Mouse (Mus musculus): ENCODE measurements around the gene Clasp1. TPM values are rescaled to one million over a fixed set of nuclear protein-coding genes. Genes with fewer than 3 reads are reported as not detected.

The Clasp1 gene
- 24.0 and 24.9 TPM in 2 replicates for polyA plus RNA-seq (2015; fragmentation: Nextera tagmentation; extraction: Ambion mirVana)

DNA sequence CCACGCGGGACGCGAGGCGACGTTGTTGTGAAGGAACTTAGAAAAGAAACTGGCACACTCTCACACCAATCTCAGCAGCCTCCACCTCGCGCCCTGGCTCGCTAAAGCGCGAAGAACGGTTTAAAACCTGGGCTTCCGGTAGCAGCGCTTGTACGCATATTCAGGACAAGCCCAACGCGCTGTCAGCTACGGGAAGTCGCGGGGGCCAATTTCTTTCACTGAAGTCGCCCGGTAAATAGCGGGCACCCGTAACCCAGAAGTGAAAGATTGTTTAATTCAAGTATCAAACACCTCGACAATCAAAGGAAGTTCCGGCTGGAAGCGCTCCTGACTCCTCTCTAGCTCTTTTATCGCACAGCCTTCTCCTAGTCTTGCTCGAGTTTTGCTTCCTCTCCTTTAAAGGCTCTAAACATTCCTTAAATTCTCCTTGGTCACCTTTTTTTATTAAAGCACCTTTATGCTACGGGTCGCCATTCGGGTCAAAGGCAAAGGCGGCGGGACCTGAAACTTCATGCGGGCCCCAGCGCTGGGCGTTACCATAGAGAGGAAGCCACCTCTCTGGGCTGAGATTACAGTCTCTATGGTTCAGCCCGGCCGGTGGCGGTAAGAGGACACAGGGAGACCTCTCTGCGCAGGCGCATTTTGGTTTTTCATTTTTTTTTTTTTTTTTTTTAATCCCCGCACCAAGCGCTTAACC lies at the start of gene Clasp1:
Gene Clasp1, plus strand, starts transcription at position 302 of the 697 bp plus-strand sequence.
- peak; percentile 98 for ATAC-seq
- Histone ChIP-seq H3K9ac (ENCODE audit: low read depth, low read length) (peak within 1 kb of the TSS; percentile 95), H3K4me3 (ENCODE audit: low read length) (peak within 1 kb of the TSS; percentile 98), H3K4me2 (ENCODE audit: low read depth, low read length) (peak within 1 kb of the TSS; percentile 72), H3K9me3 (ENCODE audit: control insufficient read depth, low read length) (no peaks in the 10 kb centered on the region), H3K36me3 (ENCODE audit: control insufficient read depth, insufficient read depth, low read length) (no peaks in the 10 kb centered on the region), H3K27ac (ENCODE audit: low read length) (peak within 1 kb of the TSS; percentile 95), H3K27me3 (replicated peaks; ENCODE audit: control insufficient read depth, insufficient read depth, low read length) (no peaks in the 10 kb centered on the region), H3K4me1 (ENCODE audit: control insufficient read depth, insufficient read depth, low read length) (no peaks in the 10 kb centered on the region)
- under 1% methylated on average over 44 of the region's 44 CpGs for WGBS

DNA sequence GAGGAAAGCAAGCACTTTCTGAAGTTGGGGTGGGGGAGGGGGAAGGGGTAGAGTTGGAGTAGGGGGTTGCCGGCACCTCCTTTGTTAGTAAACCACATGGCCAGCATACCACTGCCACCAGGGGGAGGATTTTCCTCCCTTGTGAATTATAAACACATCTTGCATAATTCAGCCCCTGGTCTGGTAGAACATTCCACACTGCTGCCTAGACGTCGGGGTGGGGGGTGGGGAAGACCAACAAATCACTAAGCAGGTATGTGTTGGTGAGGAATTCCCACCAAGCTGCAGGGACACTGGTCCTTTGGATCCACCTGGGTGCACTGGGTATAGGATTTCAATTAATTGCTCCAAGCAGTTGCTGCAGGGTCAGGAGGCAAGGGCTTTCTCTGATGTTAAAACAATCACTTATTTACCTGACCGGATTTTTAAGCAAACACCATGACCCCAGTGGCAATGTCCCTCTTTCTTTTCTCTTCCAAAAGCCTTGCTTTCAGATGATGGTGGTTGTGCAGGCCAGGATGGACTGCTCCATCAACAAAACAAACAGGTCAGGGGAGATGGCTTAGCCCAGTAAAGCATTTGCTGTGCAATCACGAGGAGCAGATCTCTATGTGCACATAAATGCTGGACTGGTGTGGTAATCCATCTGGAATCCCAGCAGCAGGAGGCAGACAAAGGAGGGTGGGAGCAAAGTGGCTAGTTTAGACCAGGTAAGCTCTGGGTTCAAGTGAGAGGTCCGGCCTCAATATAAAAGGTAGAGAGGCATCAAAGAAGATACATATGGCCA lies 45.0 kb upstream of the Clasp1 start:
- Histone ChIP-seq H3K4me3 (ENCODE audit: low read length) (no peak overlapping the region), H3K27ac (ENCODE audit: low read length) (no peak overlapping the region)
- no peak for ATAC-seq

DNA sequence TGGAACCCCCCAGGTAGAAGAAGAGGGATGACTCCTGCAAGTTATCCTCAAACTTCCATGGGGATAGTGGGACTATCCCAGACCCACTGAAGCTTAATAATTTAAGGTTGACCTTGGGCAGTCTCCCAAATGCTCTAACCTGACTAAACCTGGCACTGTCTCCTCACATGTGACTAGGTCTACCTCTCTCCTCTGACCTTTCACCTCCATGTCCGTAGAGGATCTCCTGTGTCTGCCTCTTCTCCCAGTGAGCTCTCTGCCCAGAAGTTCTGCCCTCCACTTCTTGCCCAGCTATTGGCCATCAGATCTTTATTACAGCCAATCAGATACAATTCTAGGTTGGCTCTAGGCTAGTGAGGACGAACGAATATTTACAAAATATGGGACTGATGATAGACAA lies 38.9 kb upstream of the Clasp1 start:
- no peak for ATAC-seq
- no peaks in the 10 kb centered on the region for H3K4me1 ChIP-seq (ENCODE audit: control insufficient read depth, insufficient read depth, low read length)
- no peak overlapping the region for H3K4me2 ChIP-seq (ENCODE audit: low read depth, low read length)
- no peaks in the 10 kb centered on the region for H3K36me3 ChIP-seq (ENCODE audit: control insufficient read depth, insufficient read depth, low read length)
- no peaks in the 10 kb centered on the region for H3K27me3 ChIP-seq (replicated peaks; ENCODE audit: control insufficient read depth, insufficient read depth, low read length)
- no peak overlapping the region for H3K4me3 ChIP-seq (ENCODE audit: low read length)
- 75% methylated on average over 3 of the region's 3 CpGs for WGBS
- H3K9me3 ChIP-seq (ENCODE audit: control insufficient read depth, low read length), result no peaks in the 10 kb centered on the region
- no peak overlapping the region for H3K27ac ChIP-seq (ENCODE audit: low read length)
- H3K9ac ChIP-seq (ENCODE audit: low read depth, low read length), result no peak overlapping the region

More for the DNA sequence above, 45.0 kb upstream of the Clasp1 start:
- Histone ChIP-seq H3K36me3 (ENCODE audit: control insufficient read depth, insufficient read depth, low read length) (no peaks in the 10 kb centered on the region), H3K27me3 (replicated peaks; ENCODE audit: control insufficient read depth, insufficient read depth, low read length) (no peaks in the 10 kb centered on the region), H3K9me3 (ENCODE audit: control insufficient read depth, low read length) (no peaks in the 10 kb centered on the region), H3K4me2 (ENCODE audit: low read depth, low read length) (no peak overlapping the region), H3K9ac (ENCODE audit: low read depth, low read length) (no peak overlapping the region), H3K4me1 (ENCODE audit: control insufficient read depth, insufficient read depth, low read length) (no peaks in the 10 kb centered on the region)
- WGBS, result 33% methylated on average over 6 of the region's 6 CpGs

DNA sequence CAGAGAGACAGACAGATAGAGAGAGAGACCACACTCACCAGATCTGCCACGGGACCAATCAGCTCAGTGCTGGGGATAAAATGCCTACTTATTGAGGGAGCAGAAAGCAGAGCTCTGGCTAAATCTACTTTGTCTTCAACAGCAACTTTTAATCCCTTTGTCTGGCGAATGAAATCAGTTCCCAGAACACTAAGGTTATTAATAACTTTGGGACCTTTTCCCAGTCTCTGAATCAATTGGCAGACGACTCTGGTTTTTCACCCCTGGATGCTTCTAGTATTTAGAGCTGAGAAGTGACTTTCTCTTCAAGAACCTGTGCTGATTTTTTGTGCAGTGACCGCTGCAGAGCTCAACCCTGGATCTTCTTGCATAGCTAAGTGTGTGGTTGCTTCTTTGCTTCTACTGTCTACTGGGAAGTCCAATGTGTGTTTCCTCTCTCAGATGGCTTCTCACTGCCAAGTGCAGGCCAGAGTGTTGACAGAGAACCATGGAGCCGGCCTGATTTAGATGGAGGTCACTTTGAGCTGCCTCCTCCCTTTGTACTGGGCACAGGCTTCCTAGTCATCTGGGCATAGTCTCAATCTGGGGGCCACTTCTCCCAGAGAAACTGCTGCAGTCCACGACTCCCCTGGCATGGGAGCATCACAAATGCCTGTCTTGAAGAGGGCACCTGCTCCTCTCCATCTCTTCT lies 29.6 kb upstream of the Clasp1 start:
- Histone ChIP-seq H3K4me3 (ENCODE audit: low read length) (no peak overlapping the region), H3K27me3 (replicated peaks; ENCODE audit: control insufficient read depth, insufficient read depth, low read length) (no peaks in the 10 kb centered on the region), H3K9me3 (ENCODE audit: control insufficient read depth, low read length) (no peaks in the 10 kb centered on the region), H3K4me1 (ENCODE audit: control insufficient read depth, insufficient read depth, low read length) (no peaks in the 10 kb centered on the region), H3K4me2 (ENCODE audit: low read depth, low read length) (no peak overlapping the region), H3K27ac (ENCODE audit: low read length) (no peak overlapping the region), H3K9ac (ENCODE audit: low read depth, low read length) (no peak overlapping the region), H3K36me3 (ENCODE audit: control insufficient read depth, insufficient read depth, low read length) (no peaks in the 10 kb centered on the region)
- no peak for ATAC-seq
- WGBS, result 72% methylated on average over 6 of the region's 6 CpGs

DNA sequence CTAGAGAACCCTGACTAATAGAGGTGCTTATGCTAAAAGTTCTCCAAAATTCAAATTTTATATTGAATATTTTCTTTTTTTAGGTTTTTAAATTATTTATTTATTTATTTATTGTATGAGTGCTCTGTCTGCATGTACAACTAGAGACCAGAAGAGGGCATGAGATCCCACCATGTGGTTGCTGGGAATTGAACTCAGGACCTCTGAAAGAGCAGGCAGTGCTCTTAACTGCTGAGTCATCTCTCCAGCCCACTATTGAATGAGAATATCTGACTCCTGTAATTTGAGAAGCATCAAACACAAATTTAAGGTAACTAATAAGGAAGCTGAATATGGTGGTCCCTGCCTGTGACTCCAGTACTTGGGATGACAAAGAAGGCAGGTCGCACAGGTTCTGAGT lies 20.9 kb upstream of the Clasp1 start:
- Histone ChIP-seq H3K4me1 (ENCODE audit: control insufficient read depth, insufficient read depth, low read length) (no peaks in the 10 kb centered on the region), H3K36me3 (ENCODE audit: control insufficient read depth, insufficient read depth, low read length) (no peaks in the 10 kb centered on the region), H3K4me3 (ENCODE audit: low read length) (no peak overlapping the region), H3K9me3 (ENCODE audit: control insufficient read depth, low read length) (no peaks in the 10 kb centered on the region), H3K27ac (ENCODE audit: low read length) (no peak overlapping the region), H3K9ac (ENCODE audit: low read depth, low read length) (no peak overlapping the region), H3K27me3 (replicated peaks; ENCODE audit: control insufficient read depth, insufficient read depth, low read length) (no peaks in the 10 kb centered on the region), H3K4me2 (ENCODE audit: low read depth, low read length) (no peak overlapping the region)
- 82% methylated on average over 1 of the region's 1 CpGs for WGBS
- no peak for ATAC-seq

DNA sequence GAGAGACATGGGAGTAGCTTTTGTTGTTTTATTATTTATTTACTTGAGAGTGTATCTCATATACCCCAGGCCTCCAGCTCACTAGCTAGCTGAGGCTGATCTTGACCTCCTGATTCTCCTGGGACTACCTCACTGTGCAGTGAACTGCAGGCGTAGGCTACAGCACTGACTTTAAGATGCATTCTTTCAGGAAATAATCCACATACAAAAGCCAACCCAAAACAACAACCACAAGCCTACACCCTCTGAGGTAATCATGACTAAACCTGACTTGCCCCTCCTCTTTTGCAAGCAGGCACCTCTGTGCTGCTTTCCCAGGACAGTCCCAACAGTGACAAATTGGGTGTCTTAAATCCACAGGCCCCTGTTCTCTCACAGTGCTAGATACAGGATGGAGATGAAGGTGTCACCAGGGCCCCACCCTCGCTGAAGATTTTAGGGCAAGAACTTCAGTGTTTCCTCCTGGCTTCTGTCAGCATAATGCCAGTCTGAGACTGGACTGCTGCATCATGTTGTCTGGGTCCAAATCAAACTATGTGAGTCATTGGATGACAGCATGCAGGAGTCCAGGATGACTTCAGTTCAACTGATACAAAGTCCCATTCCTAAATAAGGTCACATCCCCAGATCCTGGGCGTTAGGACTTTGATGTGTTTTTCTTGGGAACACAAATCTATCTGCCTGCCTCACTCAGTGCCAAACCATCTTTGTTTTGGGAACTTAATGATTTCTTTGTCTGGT lies 20.0 kb upstream of the Clasp1 start:
- 64% methylated on average over 3 of the region's 3 CpGs for WGBS
- H3K36me3 ChIP-seq (ENCODE audit: control insufficient read depth, insufficient read depth, low read length), result no peaks in the 10 kb centered on the region
- H3K4me2 ChIP-seq (ENCODE audit: low read depth, low read length), result no peak overlapping the region
- H3K27me3 ChIP-seq (replicated peaks; ENCODE audit: control insufficient read depth, insufficient read depth, low read length), result no peaks in the 10 kb centered on the region
- no peaks in the 10 kb centered on the region for H3K4me1 ChIP-seq (ENCODE audit: control insufficient read depth, insufficient read depth, low read length)
- H3K27ac ChIP-seq (ENCODE audit: low read length), result no peak overlapping the region
- H3K9ac ChIP-seq (ENCODE audit: low read depth, low read length), result no peak overlapping the region
- no peak overlapping the region for H3K4me3 ChIP-seq (ENCODE audit: low read length)
- no peak for ATAC-seq
- no peaks in the 10 kb centered on the region for H3K9me3 ChIP-seq (ENCODE audit: control insufficient read depth, low read length)

DNA sequence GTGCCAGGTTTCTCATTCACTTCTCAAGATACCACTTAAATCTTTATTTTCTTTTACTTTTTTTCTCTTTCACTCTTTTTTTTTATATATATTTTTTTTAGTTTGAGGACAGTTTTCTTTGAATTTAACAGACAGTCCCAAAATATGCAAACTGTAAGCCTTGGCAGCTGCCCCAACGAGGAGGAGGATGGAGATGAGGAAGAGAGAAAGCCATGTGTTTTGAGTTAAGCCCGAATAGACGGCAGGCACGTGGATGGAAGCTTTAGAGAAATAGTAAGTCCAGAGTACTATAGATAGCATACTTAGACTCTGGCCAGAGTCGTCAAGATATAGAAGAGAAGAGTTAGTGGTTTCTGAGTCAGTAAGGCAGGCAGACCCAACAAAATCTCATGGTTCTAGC lies 11.1 kb upstream of the Clasp1 start:
- Histone ChIP-seq H3K27ac (ENCODE audit: low read length) (no peak overlapping the region), H3K4me1 (ENCODE audit: control insufficient read depth, insufficient read depth, low read length) (no peaks in the 10 kb centered on the region), H3K9ac (ENCODE audit: low read depth, low read length) (no peak overlapping the region), H3K4me3 (ENCODE audit: low read length) (no peak overlapping the region), H3K36me3 (ENCODE audit: control insufficient read depth, insufficient read depth, low read length) (no peaks in the 10 kb centered on the region), H3K27me3 (replicated peaks; ENCODE audit: control insufficient read depth, insufficient read depth, low read length) (no peaks in the 10 kb centered on the region), H3K4me2 (ENCODE audit: low read depth, low read length) (no peak overlapping the region), H3K9me3 (ENCODE audit: control insufficient read depth, low read length) (no peaks in the 10 kb centered on the region)
- ATAC-seq, result no peak
- 80% methylated on average over 5 of the region's 5 CpGs for WGBS

DNA sequence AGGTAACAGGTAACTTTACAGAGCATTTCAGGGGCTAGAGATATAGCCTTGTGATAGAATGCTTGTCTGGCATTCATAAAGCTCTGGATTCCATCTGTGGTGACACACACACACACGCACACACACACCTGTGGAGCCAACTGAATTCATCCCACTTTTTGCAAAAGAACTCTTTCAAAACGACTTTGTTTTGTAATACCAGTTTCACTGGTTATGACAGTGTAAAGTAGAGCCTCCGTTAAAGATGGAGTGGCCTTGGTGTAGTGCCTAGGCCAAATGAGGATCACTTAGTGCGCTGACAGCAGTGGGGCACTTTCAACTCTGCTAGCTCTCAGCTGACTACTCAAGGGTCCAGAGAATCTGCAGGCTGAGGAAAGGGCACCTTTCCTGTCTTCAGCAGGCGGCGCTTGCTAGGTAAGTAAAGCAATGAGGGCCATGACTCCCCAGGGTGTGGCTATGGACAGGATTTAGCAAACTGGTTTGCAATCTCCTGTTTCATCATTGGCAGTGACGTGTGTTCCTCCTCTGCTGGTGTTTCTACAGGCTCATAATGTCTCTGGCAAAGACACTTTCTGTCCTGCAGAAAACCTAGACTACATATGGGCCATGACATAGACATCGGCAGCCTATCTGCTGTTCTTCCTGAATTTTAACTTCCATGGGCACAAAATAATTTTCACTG lies 8.6 kb upstream of the Clasp1 start:
- Histone ChIP-seq H3K9me3 (ENCODE audit: control insufficient read depth, low read length) (no peaks in the 10 kb centered on the region), H3K27ac (ENCODE audit: low read length) (no peak overlapping the region), H3K4me2 (ENCODE audit: low read depth, low read length) (no peak overlapping the region), H3K36me3 (ENCODE audit: control insufficient read depth, insufficient read depth, low read length) (no peaks in the 10 kb centered on the region), H3K27me3 (replicated peaks; ENCODE audit: control insufficient read depth, insufficient read depth, low read length) (no peaks in the 10 kb centered on the region), H3K9ac (ENCODE audit: low read depth, low read length) (no peak overlapping the region), H3K4me1 (ENCODE audit: control insufficient read depth, insufficient read depth, low read length) (no peaks in the 10 kb centered on the region), H3K4me3 (ENCODE audit: low read length) (no peak overlapping the region)
- no peak for ATAC-seq
- WGBS, result 80% methylated on average over 8 of the region's 8 CpGs
